Mouse (Mus musculus) neural tube, embryonic 12.5 days (tissue): ENCODE data around the gene Slc45a2. TPM values are rescaled to one million over a fixed set of nuclear protein-coding genes. Genes with fewer than 3 reads are reported as not detected.

ENCODE experiments used
- ATAC-seq: fragments of 200-750 bp; cut with Nextera tagmentation; 2 replicates; pipeline ENCODE4 v1.8.0; 2017; ENCODE audit warnings: low read depth, mild to moderate bottlenecking, moderate TSS enrichment, moderate library complexity; ENCODE audit not compliant: low FRiP score
- H3K27ac ChIP-seq: fragments of 300-500 bp; sonication (generic); 2 replicates; pipeline ENCODE4 v1.5.1; 2016
- H3K27me3 ChIP-seq: fragments of 300-500 bp; sonication (generic); replicated peaks from 2 replicates; pipeline ENCODE4 v1.6.1; 2016; ENCODE audit warnings: mild to moderate bottlenecking
- H3K36me3 ChIP-seq: fragments of 300-500 bp; sonication (generic); 2 replicates; pipeline ENCODE4 v1.6.1; 2016; ENCODE audit warnings: mild to moderate bottlenecking
- H3K4me1 ChIP-seq: fragments of 300-500 bp; sonication (generic); 2 replicates; pipeline ENCODE4 v1.6.1; 2016
- H3K4me2 ChIP-seq: fragments of 300-500 bp; sonication (generic); replicated peaks from 2 replicates; pipeline ENCODE4 v1.6.1; 2016; ENCODE audit warnings: mild to moderate bottlenecking
- H3K4me3 ChIP-seq: fragments of 300-500 bp; sonication (generic); 2 replicates; pipeline ENCODE4 v1.5.1; 2016
- H3K9ac ChIP-seq: fragments of 300-500 bp; sonication (generic); 2 replicates; pipeline ENCODE4 v1.6.1; 2016; ENCODE audit warnings: mild to moderate bottlenecking
- H3K9me3 ChIP-seq: fragments of 300-500 bp; sonication (generic); 2 replicates; pipeline ENCODE4 v1.6.1; 2016; ENCODE audit warnings: mild to moderate bottlenecking
- WGBS: fragments of 180-500 bp; shearing (Covaris S2); methylation state at CpG from one replicate; pipeline ENCODE4 v1.1.7; 2016; 5-methylcytosine and 5-hydroxymethylcytosine counted together
- polyA plus RNA-seq: library from polyadenylated mRNA; unstranded; fragments of >200 nt; fragmentation: Nextera tagmentation; extraction: Ambion mirVana; gene quantifications from 2 replicates; pipeline ENCODE4 v1.2.1, GENCODE M21; 2016

Slc45a2 gene
- polyA plus RNA-seq, 1 experiment from 2014 or later, result 0.10 TPM

DNA sequence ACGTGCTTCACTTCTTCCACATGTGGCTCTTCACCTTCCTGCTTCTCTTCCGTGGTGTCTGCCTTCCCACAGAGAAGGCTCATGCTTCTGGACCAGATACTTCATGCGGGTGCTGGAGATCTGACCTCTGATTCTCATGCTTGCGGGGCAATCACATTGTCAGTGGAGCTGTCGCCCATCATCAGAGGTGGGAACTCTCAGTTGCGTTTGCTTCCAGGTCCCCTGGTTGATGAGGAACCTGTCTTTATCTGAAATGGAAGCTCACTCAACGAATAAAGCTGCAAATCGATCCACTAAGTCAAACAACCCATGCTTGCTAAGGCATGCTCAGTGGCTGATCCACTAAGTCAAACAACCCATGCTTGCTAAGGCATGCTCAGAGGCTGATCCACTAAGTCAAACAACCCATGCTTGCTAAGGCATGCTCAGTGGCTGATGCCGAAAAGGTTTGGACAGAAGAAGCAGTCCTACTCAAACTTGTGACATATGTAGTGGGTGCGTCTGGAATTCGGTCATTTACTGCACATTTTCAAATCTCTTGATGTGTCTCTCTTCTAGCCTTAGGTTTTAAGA lies 10.5 kb downstream of the Slc45a2 start:
- H3K4me3 ChIP-seq, result no peak overlapping the region
- H3K4me2 ChIP-seq, result no peak overlapping the region
- ATAC-seq, result no peak
- H3K9me3 ChIP-seq, result no peaks in the 10 kb centered on the region
- 93% methylated on average over 11 of the region's 11 CpGs for WGBS
- no peaks in the 10 kb centered on the region for H3K4me1 ChIP-seq
- no peaks in the 10 kb centered on the region for H3K36me3 ChIP-seq
- no peak overlapping the region for H3K27ac ChIP-seq
- H3K27me3 ChIP-seq, result no peaks in the 10 kb centered on the region
- H3K9ac ChIP-seq, result no peak overlapping the region

GRCm38 (mm10) chr15:11014931-11015330 lies 14.4 kb downstream of the Slc45a2 start:
- H3K27me3 ChIP-seq, result no peaks in the 10 kb centered on the region
- H3K9me3 ChIP-seq, result no peaks in the 10 kb centered on the region
- H3K4me1 ChIP-seq, result no peaks in the 10 kb centered on the region
- no peak overlapping the region for H3K4me3 ChIP-seq
- H3K9ac ChIP-seq, result no peak overlapping the region
- H3K27ac ChIP-seq, result no peak overlapping the region
- H3K36me3 ChIP-seq, result no peaks in the 10 kb centered on the region
- no peak for ATAC-seq
- no peak overlapping the region for H3K4me2 ChIP-seq
- WGBS, result 61% methylated on average over 2 of the region's 2 CpGs

DNA sequence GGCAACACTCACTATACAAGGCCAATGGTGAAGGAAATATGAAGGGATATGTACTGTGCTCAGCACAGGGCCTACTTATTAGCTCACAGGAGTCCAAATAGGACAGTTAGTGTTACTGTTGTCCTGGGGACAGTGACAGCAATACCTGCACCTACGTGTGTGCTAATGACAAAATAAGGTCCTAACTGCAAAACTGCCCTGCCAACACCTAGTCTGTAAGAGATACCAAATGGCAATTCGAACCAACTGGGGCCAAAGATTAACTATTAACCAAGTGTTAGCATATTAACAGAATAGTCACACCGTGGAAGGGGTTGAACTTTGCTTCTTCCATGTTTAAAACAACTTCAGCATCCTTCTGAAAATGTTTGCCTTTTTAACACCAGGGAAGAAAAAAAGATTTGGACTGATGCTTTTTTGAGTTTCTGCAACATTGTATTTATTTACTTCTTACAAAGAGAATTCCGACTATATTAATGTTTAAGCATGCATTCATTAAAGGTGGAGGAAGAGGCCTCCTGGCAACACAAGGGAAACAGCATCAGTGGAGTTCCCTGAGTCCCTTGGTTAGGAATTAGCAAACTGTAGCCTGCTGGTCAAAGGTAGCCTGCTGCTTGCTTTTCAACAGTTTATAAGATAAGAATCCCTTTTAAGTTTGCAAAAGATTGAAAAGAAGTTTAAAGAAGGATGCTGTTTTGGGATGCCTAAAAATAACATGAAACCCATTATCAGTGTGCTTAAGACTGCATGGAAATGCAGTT lies 26.5 kb downstream of the Slc45a2 start:
- Histone ChIP-seq H3K9ac (no peak overlapping the region), H3K4me1 (no peaks in the 10 kb centered on the region), H3K9me3 (no peaks in the 10 kb centered on the region), H3K36me3 (no peaks in the 10 kb centered on the region), H3K27me3 (no peaks in the 10 kb centered on the region), H3K4me3 (no peak overlapping the region), H3K4me2 (no peak overlapping the region), H3K27ac (no peak overlapping the region)
- 78% methylated on average over 4 of the region's 4 CpGs for WGBS
- no peak for ATAC-seq

GRCm38 (mm10) chr15:11030188-11030587 lies 29.7 kb downstream of the Slc45a2 start:
- Histone ChIP-seq H3K9me3 (no peaks in the 10 kb centered on the region), H3K27me3 (peaks cover 8% of the 10 kb centered on the region), H3K9ac (no peak overlapping the region), H3K36me3 (no peaks in the 10 kb centered on the region), H3K27ac (no peak overlapping the region), H3K4me2 (no peak overlapping the region), H3K4me3 (no peak overlapping the region), H3K4me1 (no peaks in the 10 kb centered on the region)
- 77% methylated on average over 3 of the region's 3 CpGs for WGBS
- no peak for ATAC-seq

- Histone ChIP-seq H3K4me1 (peaks cover 24% of the 10 kb centered on the region), H3K4me3 (peak overlapping the region; percentile 37), H3K27me3 (peaks cover 40% of the 10 kb centered on the region), H3K9me3 (no peaks in the 10 kb centered on the region), H3K36me3 (no peaks in the 10 kb centered on the region), H3K9ac (no peak overlapping the region), H3K27ac (no peak overlapping the region), H3K4me2 (peak overlapping the region; percentile 70)
- 6% methylated on average over 34 of the region's 34 CpGs for WGBS
- no peak for ATAC-seq
These were observed 35.5 kb downstream of the Slc45a2 start for GRCm38 (mm10) chr15:11035947-11036474.

- WGBS, result 3% methylated on average over 49 of the region's 49 CpGs
- Histone ChIP-seq H3K27ac (no peak overlapping the region), H3K9me3 (no peaks in the 10 kb centered on the region), H3K36me3 (no peaks in the 10 kb centered on the region), H3K4me1 (peaks cover 24% of the 10 kb centered on the region), H3K27me3 (peaks cover 40% of the 10 kb centered on the region), H3K4me2 (peak overlapping the region; percentile 70), H3K4me3 (peak overlapping the region; percentile 37), H3K9ac (no peak overlapping the region)
- no peak for ATAC-seq
These were observed 36.2 kb downstream of the Slc45a2 start for GRCm38 (mm10) chr15:11036535-11037375.

GRCm38 (mm10) chr15:11037376-11037695 lies 36.8 kb downstream of the Slc45a2 start:
- H3K27me3 ChIP-seq, result peaks cover 40% of the 10 kb centered on the region
- H3K4me3 ChIP-seq, result peak overlapping the region; percentile 37
- H3K9ac ChIP-seq, result no peak overlapping the region
- peaks cover 24% of the 10 kb centered on the region for H3K4me1 ChIP-seq
- H3K27ac ChIP-seq, result no peak overlapping the region
- H3K36me3 ChIP-seq, result no peaks in the 10 kb centered on the region
- H3K4me2 ChIP-seq, result peak overlapping the region; percentile 70
- ATAC-seq, result no peak
- WGBS, result 6% methylated on average over 8 of the region's 8 CpGs
- no peaks in the 10 kb centered on the region for H3K9me3 ChIP-seq

DNA sequence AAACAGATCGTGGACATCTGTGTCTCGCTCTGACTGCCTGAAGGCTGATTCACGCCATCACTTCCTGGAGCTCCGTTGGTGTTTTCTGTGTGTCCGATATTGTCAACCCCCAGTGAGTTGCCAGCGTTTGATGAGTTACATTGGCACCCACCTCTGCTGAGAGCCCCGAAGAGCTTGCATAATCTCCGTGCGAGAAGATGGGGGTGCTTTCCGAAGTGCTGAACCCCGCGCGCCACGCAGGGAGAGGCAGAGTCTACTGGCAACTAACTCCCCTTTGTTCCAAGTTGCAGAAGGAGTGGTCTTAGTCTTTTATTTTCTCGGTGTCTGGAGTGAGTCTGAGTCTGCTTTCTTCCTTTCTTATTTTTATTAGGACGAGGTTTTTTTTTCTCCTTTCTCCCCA lies 37.2 kb downstream of the Slc45a2 start, which contains the start of gene Rxfp3:
Rxfp3 (minus strand) TSS at position 281 of the 400 bp plus-strand sequence.
- peaks cover 24% of the 10 kb centered on the region for H3K4me1 ChIP-seq
- H3K4me3 ChIP-seq, result peak within 1 kb of the TSS; percentile 37
- WGBS, result 3% methylated on average over 16 of the region's 16 CpGs
- peak within 1 kb of the TSS; percentile 70 for H3K4me2 ChIP-seq
- H3K9me3 ChIP-seq, result no peaks in the 10 kb centered on the region
- H3K9ac ChIP-seq, result no peak within 1 kb of the TSS
- peaks cover 40% of the 10 kb centered on the region for H3K27me3 ChIP-seq
- ATAC-seq, result no peak
- H3K27ac ChIP-seq, result no peak within 1 kb of the TSS
- no peaks in the 10 kb centered on the region for H3K36me3 ChIP-seq

DNA sequence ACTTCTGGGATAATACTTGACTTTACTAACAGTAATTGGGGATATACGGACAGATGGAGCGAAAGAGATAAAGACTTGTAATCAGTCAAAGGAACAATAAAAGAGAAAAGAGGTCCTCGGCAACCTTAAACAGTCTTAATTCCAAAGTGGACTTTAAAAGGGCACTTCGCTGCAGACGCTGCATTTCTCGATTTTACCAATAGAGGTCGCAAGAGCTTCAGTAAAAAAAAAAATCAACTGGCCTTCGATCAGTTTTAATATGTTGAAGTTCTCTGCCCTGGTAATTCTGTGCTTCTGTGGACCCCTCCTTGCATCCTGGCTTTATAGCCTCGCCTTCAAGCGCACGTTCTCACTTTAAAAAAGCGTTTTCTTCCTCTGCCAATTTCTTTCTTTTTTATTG lies 38.0 kb downstream of the Slc45a2 start:
- H3K9me3 ChIP-seq, result no peaks in the 10 kb centered on the region
- no peak overlapping the region for H3K9ac ChIP-seq
- peaks cover 40% of the 10 kb centered on the region for H3K27me3 ChIP-seq
- no peak overlapping the region for H3K4me3 ChIP-seq
- no peak for ATAC-seq
- H3K27ac ChIP-seq, result no peak overlapping the region
- no peaks in the 10 kb centered on the region for H3K36me3 ChIP-seq
- peaks cover 24% of the 10 kb centered on the region for H3K4me1 ChIP-seq
- H3K4me2 ChIP-seq, result peak overlapping the region; percentile 70; the same call in 1 of the 2 replicates
- 2% methylated on average over 12 of the region's 12 CpGs for WGBS

GRCm38 (mm10) chr15:11040067-11040466 lies 39.5 kb downstream of the Slc45a2 start:
- Histone ChIP-seq H3K27me3 (peaks cover 34% of the 10 kb centered on the region), H3K27ac (no peak overlapping the region), H3K9me3 (no peaks in the 10 kb centered on the region), H3K4me3 (no peak overlapping the region), H3K4me1 (peaks cover 24% of the 10 kb centered on the region), H3K4me2 (no peak overlapping the region), H3K36me3 (no peaks in the 10 kb centered on the region), H3K9ac (no peak overlapping the region)
- WGBS, result 80% methylated on average over 5 of the region's 5 CpGs
- ATAC-seq, result no peak

- WGBS, result 91% methylated on average over 2 of the region's 2 CpGs
- Histone ChIP-seq H3K27me3 (peaks cover 22% of the 10 kb centered on the region), H3K4me3 (no peak overlapping the region), H3K27ac (no peak overlapping the region), H3K9ac (no peak overlapping the region), H3K4me1 (peaks cover 16% of the 10 kb centered on the region), H3K36me3 (no peaks in the 10 kb centered on the region), H3K4me2 (no peak overlapping the region), H3K9me3 (no peaks in the 10 kb centered on the region)
- ATAC-seq, result no peak
These were observed 40.7 kb downstream of the Slc45a2 start for GRCm38 (mm10) chr15:11041229-11041628.

DNA sequence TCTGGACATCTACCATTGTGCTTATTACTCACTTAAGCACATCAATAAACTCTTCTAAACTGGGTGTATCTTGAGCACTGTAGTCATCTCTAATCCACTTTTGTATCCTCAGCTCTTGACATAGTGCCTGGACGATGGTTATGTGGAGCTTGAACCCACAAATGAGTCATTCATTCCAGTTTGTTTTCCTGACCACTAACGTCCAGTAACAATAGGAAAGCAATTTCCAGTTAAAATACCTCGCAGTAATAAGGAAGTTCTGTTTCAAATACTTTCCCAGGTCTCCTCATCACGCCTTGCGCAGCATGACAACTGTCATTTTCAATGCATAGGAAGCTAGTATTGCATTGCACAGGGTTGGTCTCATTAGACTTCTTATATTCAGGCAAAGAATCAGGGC lies 42.3 kb downstream of the Slc45a2 start:
- H3K27ac ChIP-seq, result no peak overlapping the region
- H3K4me3 ChIP-seq, result no peak overlapping the region
- H3K9me3 ChIP-seq, result no peaks in the 10 kb centered on the region
- WGBS, result 88% methylated on average over 5 of the region's 5 CpGs
- H3K27me3 ChIP-seq, result peaks cover 6% of the 10 kb centered on the region
- no peaks in the 10 kb centered on the region for H3K36me3 ChIP-seq
- H3K4me2 ChIP-seq, result no peak overlapping the region
- no peak overlapping the region for H3K9ac ChIP-seq
- peaks cover under 1% of the 10 kb centered on the region; the same call in 1 of the 2 replicates for H3K4me1 ChIP-seq
- ATAC-seq, result no peak
